Mouse (Mus musculus) forebrain, embryonic 11.5 days (tissue): ENCODE measurements around the gene Phlpp1. TPM values are rescaled to one million over a fixed set of nuclear protein-coding genes. Genes with fewer than 3 reads are reported as not detected.

ENCODE experiments used
- ATAC-seq: fragments of 200-750 bp; cut with Nextera tagmentation; replicated peaks from 2 replicates; pipeline ENCODE4 v1.8.0; 2017; ENCODE audit warnings: moderate TSS enrichment; ENCODE audit not compliant: low FRiP score
- DNase-seq: peaks from one replicate; pipeline ENCODE4 v3.0.0-alpha.2; 2017; ENCODE audit warnings: low spot score
- H3K27ac ChIP-seq: fragments of 300-500 bp; sonication (generic); 2 replicates; pipeline ENCODE4 v1.5.1; 2014; ENCODE audit warnings: low read depth, low read length
- H3K27me3 ChIP-seq: fragments of 300-500 bp; sonication (generic); 2 replicates; pipeline ENCODE4 v1.6.1; 2014; ENCODE audit warnings: mild to moderate bottlenecking, low read length, mixed read lengths; ENCODE audit not compliant: control insufficient read depth, insufficient read depth
- H3K36me3 ChIP-seq: fragments of 300-500 bp; sonication (generic); 2 replicates; pipeline ENCODE4 v1.6.1; 2014; ENCODE audit warnings: mild to moderate bottlenecking, low read length, moderate library complexity, mixed read lengths; ENCODE audit not compliant: control insufficient read depth, insufficient read depth
- H3K4me1 ChIP-seq: fragments of 300-500 bp; sonication (generic); replicated peaks from 2 replicates; pipeline ENCODE4 v1.6.1; 2014; ENCODE audit warnings: low read length, mixed read lengths; ENCODE audit not compliant: control insufficient read depth, insufficient read depth
- H3K4me2 ChIP-seq: fragments of 300-500 bp; sonication (generic); 2 replicates; pipeline ENCODE4 v1.6.1; 2014; ENCODE audit warnings: low read depth, mild to moderate bottlenecking, low read length, moderate library complexity, mixed read lengths; ENCODE audit not compliant: severe bottlenecking
- H3K4me3 ChIP-seq: fragments of 300-500 bp; sonication (generic); 2 replicates; pipeline ENCODE4 v1.5.1; 2014; ENCODE audit warnings: low read depth, low read length
- H3K9ac ChIP-seq: fragments of 300-500 bp; sonication (generic); 2 replicates; pipeline ENCODE4 v1.6.1; 2014; ENCODE audit warnings: low read length
- H3K9me3 ChIP-seq: fragments of 300-500 bp; sonication (generic); 2 replicates; pipeline ENCODE4 v1.6.1; 2016; ENCODE audit warnings: low read length, mixed read lengths; ENCODE audit not compliant: control insufficient read depth
- WGBS: fragments of 180-500 bp; shearing (Covaris S2); extraction: QIAGEN DNeasy Blood & Tissue Kit; methylation state at CpG from one replicate; pipeline ENCODE4 v1.1.7; 2014; 5-methylcytosine and 5-hydroxymethylcytosine counted together
- polyA plus RNA-seq: library from polyadenylated mRNA; unstranded; fragments of >200 nt; fragmentation: Nextera tagmentation; extraction: Ambion mirVana; gene quantifications from 2 replicates; pipeline ENCODE4 v1.2.1, GENCODE M21; 2014

Phlpp1 gene
- polyA plus RNA-seq, 1 experiment from 2014 or later: 9.7 TPM

DNA sequence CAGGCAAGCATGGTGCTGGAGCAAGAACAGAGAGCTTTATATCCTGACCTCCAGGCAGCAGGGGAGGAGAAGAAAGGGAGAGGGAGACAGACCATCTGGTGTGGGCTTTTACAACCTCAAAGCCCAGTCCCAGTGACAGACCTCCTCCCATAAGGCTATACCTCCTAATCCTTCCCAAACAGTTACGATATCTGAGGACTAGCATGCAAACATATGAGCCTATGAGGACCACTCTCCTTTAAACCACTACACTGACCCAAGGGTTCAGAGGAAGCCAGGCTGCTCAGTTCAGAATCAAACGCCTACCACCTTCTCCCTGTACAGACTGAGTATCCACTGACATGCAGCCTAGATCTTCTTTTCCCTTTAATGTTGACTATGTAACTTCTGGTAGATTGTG, 239.3 kb downstream of the Phlpp1 start:
- ATAC-seq: no peak
- no peak overlapping the region for H3K4me3 ChIP-seq
- no peak overlapping the region for H3K27ac ChIP-seq
- DNase-seq: no peak
- no peaks in the 10 kb centered on the region for H3K36me3 ChIP-seq
- WGBS: 81% methylated on average over 2 of the region's 2 CpGs
- no peak overlapping the region for H3K9ac ChIP-seq
- H3K9me3 ChIP-seq: no peaks in the 10 kb centered on the region
- no peak overlapping the region for H3K4me2 ChIP-seq
- H3K27me3 ChIP-seq: no peaks in the 10 kb centered on the region
- no peaks in the 10 kb centered on the region for H3K4me1 ChIP-seq

DNA sequence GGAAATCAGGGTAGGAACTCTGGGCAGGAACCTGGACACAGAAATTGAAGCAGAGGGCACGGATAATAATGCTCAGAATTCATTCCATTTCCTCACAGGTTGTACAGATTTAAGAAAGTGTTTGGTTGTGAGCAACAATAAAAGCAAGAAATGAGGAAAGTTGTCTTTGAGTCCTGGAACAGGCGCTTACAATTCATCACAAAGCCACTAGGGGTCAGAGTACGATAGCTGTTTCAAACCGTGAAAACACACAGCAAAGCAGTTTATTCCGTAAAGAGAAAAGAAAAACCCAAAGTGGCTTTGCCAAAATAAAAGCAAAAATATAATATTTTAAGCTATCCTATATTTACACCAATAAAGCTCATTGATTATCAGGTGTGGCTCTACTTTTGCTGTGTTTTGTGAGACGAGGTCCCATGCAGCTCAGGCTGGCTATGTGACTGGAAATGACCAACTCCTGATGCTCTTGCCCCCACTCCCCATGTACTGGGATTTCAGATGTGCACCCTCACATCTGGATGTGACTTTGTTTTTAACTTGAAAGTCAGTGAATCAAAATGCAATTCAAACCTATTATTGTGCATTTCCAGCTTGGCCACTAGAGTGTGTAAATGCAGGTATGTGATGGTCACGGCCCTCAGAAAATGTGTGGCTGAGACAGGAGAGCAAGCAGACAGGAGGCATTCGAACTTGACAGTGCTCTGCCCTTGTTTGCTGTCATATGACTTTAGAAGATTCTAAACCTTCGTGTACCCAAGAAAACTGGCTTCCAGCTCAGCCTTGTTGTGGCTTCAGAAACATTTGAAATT, 253.8 kb downstream of the Phlpp1 start:
- Histone ChIP-seq H3K4me1 (no peaks in the 10 kb centered on the region), H3K36me3 (no peaks in the 10 kb centered on the region), H3K27ac (no peak overlapping the region), H3K27me3 (no peaks in the 10 kb centered on the region), H3K4me3 (no peak overlapping the region), H3K4me2 (no peak overlapping the region), H3K9me3 (no peaks in the 10 kb centered on the region), H3K9ac (no peak overlapping the region)
- DNase-seq: no peak
- 45% methylated on average over 9 of the region's 9 CpGs for WGBS
- peak; percentile 51; the same call in 1 of the 2 replicates for ATAC-seq

DNA sequence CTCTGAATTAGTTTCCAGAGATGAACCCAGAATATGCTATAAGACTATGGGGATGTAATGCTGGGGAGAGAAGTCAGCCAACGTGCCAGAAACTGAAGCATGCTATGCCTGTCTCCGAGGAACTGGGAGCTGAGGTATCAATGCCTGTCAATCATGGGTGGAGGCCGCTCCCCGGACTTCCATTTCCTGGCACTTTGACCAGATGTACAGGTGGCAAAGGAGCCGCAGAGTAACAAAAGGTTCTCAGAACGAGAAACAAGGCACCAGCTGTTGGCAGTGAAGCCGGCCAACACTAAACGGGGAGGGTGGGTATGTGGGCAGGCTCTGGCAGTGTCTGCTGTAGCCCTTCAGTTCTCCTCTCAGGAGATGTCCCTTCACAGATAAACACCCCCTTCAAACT, 256.6 kb downstream of the Phlpp1 start:
- 67% methylated on average over 8 of the region's 8 CpGs for WGBS
- no peak overlapping the region for H3K4me2 ChIP-seq
- H3K9me3 ChIP-seq: no peaks in the 10 kb centered on the region
- H3K4me1 ChIP-seq: no peaks in the 10 kb centered on the region
- no peaks in the 10 kb centered on the region for H3K36me3 ChIP-seq
- H3K27me3 ChIP-seq: no peaks in the 10 kb centered on the region
- no peak overlapping the region for H3K27ac ChIP-seq
- no peak overlapping the region for H3K4me3 ChIP-seq
- DNase-seq (no peak), ATAC-seq (0 out of 2 replicates have a peak, but pooled peaks have one; percentile 36)
- H3K9ac ChIP-seq: no peak overlapping the region

DNA sequence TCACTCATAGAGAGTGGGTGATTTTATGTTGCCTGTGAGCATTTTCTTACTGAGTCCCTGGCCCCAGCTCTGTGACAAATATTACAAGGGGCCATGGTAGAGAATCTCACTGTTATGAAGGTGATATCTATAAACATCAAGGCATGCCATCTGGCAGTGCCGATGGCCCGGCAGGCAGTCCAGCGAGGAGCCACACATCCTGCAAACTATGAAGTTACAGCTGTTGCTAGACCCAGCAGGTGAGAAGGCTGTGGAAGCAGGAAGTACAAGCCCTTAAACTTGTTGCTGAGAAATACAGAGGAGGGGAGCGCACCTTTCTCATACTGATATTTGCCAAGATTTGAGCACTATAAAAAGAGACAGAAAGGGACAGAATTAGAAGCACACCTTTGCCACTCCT, 257.0 kb downstream of the Phlpp1 start:
- no peaks in the 10 kb centered on the region for H3K36me3 ChIP-seq
- H3K9me3 ChIP-seq: no peaks in the 10 kb centered on the region
- H3K4me2 ChIP-seq: no peak overlapping the region
- H3K27me3 ChIP-seq: no peaks in the 10 kb centered on the region
- no peak for ATAC-seq
- H3K27ac ChIP-seq: no peak overlapping the region
- H3K4me1 ChIP-seq: no peaks in the 10 kb centered on the region
- WGBS: 81% methylated on average over 4 of the region's 4 CpGs
- no peak overlapping the region for H3K4me3 ChIP-seq
- DNase-seq: no peak
- no peak overlapping the region for H3K9ac ChIP-seq

DNA sequence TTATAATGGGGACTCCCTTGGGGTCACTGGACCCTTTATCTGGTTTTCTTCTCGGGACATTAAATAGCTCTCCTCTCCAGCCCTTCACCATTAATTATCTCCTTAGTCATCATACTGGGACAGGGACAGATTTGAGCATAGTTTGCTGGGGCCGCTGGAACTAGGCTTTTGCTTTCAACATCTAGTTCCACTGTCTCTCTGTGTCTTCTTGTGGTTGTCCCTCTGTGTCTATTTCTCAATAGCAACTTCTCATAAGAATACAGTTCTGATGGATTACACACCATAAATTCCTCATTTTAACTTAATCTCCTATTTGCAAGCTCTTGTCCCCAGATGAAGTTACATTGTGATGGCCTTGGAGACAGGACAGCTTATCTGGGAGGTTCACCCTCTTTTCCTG, 262.0 kb downstream of the Phlpp1 start:
- no peak for ATAC-seq

More for the DNA sequence above, 262.0 kb downstream of the Phlpp1 start:
- Histone ChIP-seq H3K9me3 (no peaks in the 10 kb centered on the region), H3K36me3 (no peaks in the 10 kb centered on the region), H3K4me1 (no peaks in the 10 kb centered on the region), H3K9ac (no peak overlapping the region), H3K4me3 (no peak overlapping the region), H3K27me3 (no peaks in the 10 kb centered on the region), H3K27ac (no peak overlapping the region), H3K4me2 (no peak overlapping the region)
- DNase-seq: no peak
- WGBS: 75% methylated on average over 2 of the region's 2 CpGs

Other genes with a start within 250 kb of the Phlpp1 start
- 2.5 and 2.9 TPM in 2 replicates for gene Zcchc2, start 181.3 kb upstream of the Phlpp1 start, polyA plus RNA-seq